Comparison of ENCODE assay signal across 9 mouse cellular contexts in genomic region chr7:110821653-110822052, GRCm38 (mm10). TPM values are rescaled to one million over a fixed set of nuclear protein-coding genes. Genes with fewer than 3 reads are reported as not detected.
A peak's percentile ranks its signal among the peaks of the same experiment; 100 is the strongest.
DNase-seq lines count a peak whose midpoint lies in the region; ATAC-seq lines count a peak whose summit lies in the region.
"Had no signal": no experiment of that assay in that cellular context is flagged by ENCODE, and none has a peak within 500 bp of the region (broad histone marks: within the 10 kb centered on the region; RNA-seq: fewer than 3 reads in every experiment).

No protein-coding gene starts in this region.

- H3K4me1 ChIP-seq in heart, embryonic 14.5 days (ENCODE audit: control insufficient read depth in 2 of 2, insufficient read depth in 2 of 2, low read length in 2 of 2): peaks cover 6 to 58% of the 10 kb centered on the region in 2 experiments

- DNase-seq in heart, adult 11 months: peak; percentile 95
- no peak for DNase-seq in heart, adult 8-10 months (ENCODE audit: low spot score)
- peak; percentile 69 for DNase-seq in right cerebral cortex, adult 18-20 months
- DNase-seq in right cerebral cortex, postnatal 4 days: no peak
- no peak for DNase-seq in retina, postnatal 1 day
- DNase-seq in yolk sac, embryonic 10.5 days (ENCODE audit: low spot score): no peak

- H3K4me3 ChIP-seq in heart, embryonic 14.5 days (ENCODE audit: control insufficient read depth in 1 of 2, insufficient read depth in 1 of 2, low read depth in 1 of 2, low read length in 2 of 2): no peak overlapping the region
- H3K4me3 ChIP-seq in macrophage (ENCODE audit: inconsistent target): no peak overlapping the region
- H3K4me3 ChIP-seq: erythroblast, embryonic 14.5 days had no signal

- H3K9me3 ChIP-seq in heart, embryonic 14.5 days (ENCODE audit: control insufficient read depth, low read length): no peaks in the 10 kb centered on the region

- H3K9ac ChIP-seq in heart, embryonic 14.5 days (ENCODE audit: low read length): no peak overlapping the region; the same call in 1 of the 2 replicates

- H3K4me2 ChIP-seq in heart, embryonic 14.5 days (ENCODE audit: low read length): peak overlapping the region; percentile 16

- H3K27ac ChIP-seq in heart, embryonic 14.5 days (replicated peaks in 1 of 2; ENCODE audit: control insufficient read depth in 1 of 2, insufficient read depth in 1 of 2, low read depth in 2 of 2, low read length in 2 of 2): peak overlapping the region; percentile 57 to 72; a peak in 3 of 4 replicates
- peak overlapping the region; percentile 91 for H3K27ac ChIP-seq in macrophage

- H3K27me3 ChIP-seq in heart, embryonic 14.5 days (ENCODE audit: control insufficient read depth, insufficient read depth, low read length): no peaks in the 10 kb centered on the region

- peaks cover 23% of the 10 kb centered on the region for H3K36me3 ChIP-seq in heart, embryonic 14.5 days (ENCODE audit: control insufficient read depth, insufficient read depth, low read length)
- H3K36me3 ChIP-seq in macrophage (ENCODE audit: inconsistent target): peaks cover 21% of the 10 kb centered on the region; the same call in 1 of the 2 replicates

- H3K79me2 ChIP-seq in macrophage (ENCODE audit: inconsistent target): no peaks in the 10 kb centered on the region

- 4% methylated on average over 3 of the region's 3 CpGs for WGBS in heart, embryonic 14.5 days
- 67% methylated on average over 3 of the region's 3 CpGs for WGBS in macrophage (ENCODE audit: missing documents)

- ATAC-seq in heart, embryonic 14.5 days (ENCODE audit: insufficient number of reproducible peaks, insufficient read depth, low FRiP score, low read depth): 0 out of 2 replicates have a peak, but pooled peaks have one; percentile 60

RNA-seq across cellular contexts. Expression of gene Rnf141, which starts 22.6 kb away (rescaled TPM):
- total RNA-seq in heart, adult 8-10 months (2022): 10 to 100 TPM; 36.4 to 44.5 (median 39.8) TPM
- polyA plus RNA-seq in heart, embryonic 14.5 days (2014; fragmentation: Nextera tagmentation; extraction: Ambion mirVana): 39.5 and 40.2 TPM in 2 replicates
- 100 to 1,000 TPM in 8 of 26 experiments, 10 to 100 TPM in 18; 31.4 to 143 (median 83.4) TPM for total RNA-seq in macrophage (2018; cell fraction: chromatin; rRNA removed)
- 10 to 100 TPM; 29.4 to 73.9 (median 47.1) TPM for total RNA-seq in macrophage (2018; cell fraction: cytosol; rRNA removed)
- total RNA-seq in macrophage (2018; cell fraction: nucleus; rRNA removed): 100 to 1,000 TPM in 5 of 26 experiments, 10 to 100 TPM in 21; 28.2 to 126 (median 70.2) TPM
- 27.9 to 56.7 TPM (median 33.9 TPM) in 3 replicates for polyA plus RNA-seq in macrophage (2018)

RNA-seq across cellular contexts. Expression of gene Lyve1, which starts 41.4 kb away (rescaled TPM):
- 10 to 100 TPM; 10.4 to 16.8 (median 13.0) TPM for total RNA-seq in heart, adult 8-10 months (2022)
- polyA plus RNA-seq in heart, embryonic 14.5 days (2014; fragmentation: Nextera tagmentation; extraction: Ambion mirVana): 5.7 and 6.3 TPM in 2 replicates
- total RNA-seq in macrophage (2018; cell fraction: chromatin; rRNA removed): not detected
- total RNA-seq in macrophage (2018; cell fraction: cytosol; rRNA removed): under 1 TPM in 19 of 26 experiments, not detected in 7; 0.06 to 0.36 (median 0.19) TPM
- under 1 TPM in 4 of 26 experiments, not detected in 22; 0.17 to 0.89 (median 0.33) TPM for total RNA-seq in macrophage (2018; cell fraction: nucleus; rRNA removed)
- 0.11 to 0.95 TPM (median 0.12 TPM) in 3 replicates for polyA plus RNA-seq in macrophage (2018)

RNA-seq across cellular contexts. Expression of gene Ampd3, which starts 53.6 kb away (rescaled TPM):
- total RNA-seq in heart, adult 8-10 months (2022): 10 to 100 TPM; 28.4 to 42.8 (median 34.3) TPM
- polyA plus RNA-seq in heart, embryonic 14.5 days (2014; fragmentation: Nextera tagmentation; extraction: Ambion mirVana): 5.8 and 7.9 TPM in 2 replicates
- total RNA-seq in macrophage (2018; cell fraction: chromatin; rRNA removed): 100 to 1,000 TPM in 16 of 26 experiments, 10 to 100 TPM in 10; 73.4 to 834 (median 156) TPM
- total RNA-seq in macrophage (2018; cell fraction: cytosol; rRNA removed): 100 to 1,000 TPM in 4 of 26 experiments, 10 to 100 TPM in 22; 22.3 to 172 (median 30.3) TPM
- 100 to 1,000 TPM in 15 of 26 experiments, 10 to 100 TPM in 11; 35.2 to 511 (median 111) TPM for total RNA-seq in macrophage (2018; cell fraction: nucleus; rRNA removed)
- polyA plus RNA-seq in macrophage (2018): 28.1 to 43.7 TPM (median 33.5 TPM) in 3 replicates

Comparison
In these comparisons a context has a peak if more than half of its experiments do, and no peak if none do; other contexts are left out.
1. DNase-seq: peak in heart, adult 11 months (single experiment) and right cerebral cortex, adult 18-20 months (single experiment); none in heart, adult 8-10 months (single experiment), right cerebral cortex, postnatal 4 days (single experiment), retina, postnatal 1 day (single experiment) and yolk sac, embryonic 10.5 days (single experiment).